Mouse (Mus musculus) liver, embryonic 11.5 days (tissue): ENCODE data around the gene Hand2. TPM values are rescaled to one million over a fixed set of nuclear protein-coding genes. Genes with fewer than 3 reads are reported as not detected.

ENCODE experiments used
- ATAC-seq: fragments of 200-750 bp; cut with Nextera tagmentation; replicated peaks from 2 replicates; pipeline ENCODE4 v1.8.0; 2017; ENCODE audit warnings: moderate number of reproducible peaks, mild to moderate bottlenecking, moderate TSS enrichment, moderate library complexity; ENCODE audit not compliant: low FRiP score
- DNase-seq: peaks from one replicate; pipeline ENCODE4 v3.0.0-alpha.2; 2017; ENCODE audit warnings: low spot score
- H3K27ac ChIP-seq: fragments of 300-500 bp; sonication (generic); 2 replicates; pipeline ENCODE4 v1.5.1; 2014; ENCODE audit warnings: mild to moderate bottlenecking, low read depth, low read length, control low read depth
- H3K27me3 ChIP-seq: fragments of 300-500 bp; sonication (generic); replicated peaks from 2 replicates; pipeline ENCODE4 v1.6.1; 2014; ENCODE audit warnings: low read length, mixed read lengths; ENCODE audit not compliant: control insufficient read depth, insufficient read depth
- H3K36me3 ChIP-seq: fragments of 300-500 bp; sonication (generic); 2 replicates; pipeline ENCODE4 v1.6.1; 2014; ENCODE audit warnings: mild to moderate bottlenecking, low read length, moderate library complexity, mixed read lengths; ENCODE audit not compliant: control insufficient read depth, insufficient read depth
- H3K4me1 ChIP-seq: fragments of 300-500 bp; sonication (generic); replicated peaks from 2 replicates; pipeline ENCODE4 v1.6.1; 2014; ENCODE audit warnings: low read length, mixed read lengths; ENCODE audit not compliant: control insufficient read depth, insufficient read depth
- H3K4me2 ChIP-seq: fragments of 300-500 bp; sonication (generic); 2 replicates; pipeline ENCODE4 v1.6.1; 2014; ENCODE audit warnings: mild to moderate bottlenecking, control low read depth, moderate library complexity
- H3K4me3 ChIP-seq: fragments of 300-500 bp; sonication (generic); 2 replicates; pipeline ENCODE4 v1.5.1; 2014; ENCODE audit warnings: low read depth, low read length, control low read depth
- H3K9ac ChIP-seq: fragments of 300-500 bp; sonication (generic); 2 replicates; pipeline ENCODE4 v1.6.1; 2014; ENCODE audit warnings: low read depth, low read length, control low read depth
- H3K9me3 ChIP-seq: fragments of 300-500 bp; sonication (generic); 2 replicates; pipeline ENCODE4 v1.6.1; 2016; ENCODE audit warnings: low read length, inconsistent platforms, mixed read lengths; ENCODE audit not compliant: control insufficient read depth
- WGBS: fragments of 180-500 bp; shearing (Covaris S2); extraction: QIAGEN DNeasy Blood & Tissue Kit; methylation state at CpG from one replicate; pipeline ENCODE4 v1.1.7; 2014; 5-methylcytosine and 5-hydroxymethylcytosine counted together
- polyA plus RNA-seq: library from polyadenylated mRNA; unstranded; fragments of >200 nt; fragmentation: Nextera tagmentation; extraction: Ambion mirVana; gene quantifications from 2 replicates; pipeline ENCODE4 v1.2.1, GENCODE M21; 2014

Gene Hand2
- polyA plus RNA-seq, 1 experiment from 2014 or later, result 5.4 TPM

- ATAC-seq, result no peak
- H3K36me3 ChIP-seq, result no peaks in the 10 kb centered on the region
- H3K4me3 ChIP-seq, result peak overlapping the region; percentile 21
- no peak for DNase-seq
- no peaks in the 10 kb centered on the region for H3K4me1 ChIP-seq
- WGBS, result 3% methylated on average over 5 of the region's 5 CpGs
- no peaks in the 10 kb centered on the region for H3K9me3 ChIP-seq
- H3K27me3 ChIP-seq, result peaks cover 98% of the 10 kb centered on the region
- peak overlapping the region; percentile 49 for H3K4me2 ChIP-seq
- H3K27ac ChIP-seq, result no peak overlapping the region
- no peak overlapping the region for H3K9ac ChIP-seq
Measured at GRCm38 (mm10) chr8:57334714-57335113, 13.9 kb downstream of the Hand2 start.

GRCm38 (mm10) chr8:57337271-57338030, 16.7 kb downstream of the Hand2 start:
- DNase-seq, result no peak
- Histone ChIP-seq H3K4me2 (no peak overlapping the region), H3K9ac (no peak overlapping the region), H3K36me3 (no peaks in the 10 kb centered on the region), H3K27me3 (peaks cover 97% of the 10 kb centered on the region), H3K27ac (no peak overlapping the region), H3K4me3 (no peak overlapping the region), H3K9me3 (no peaks in the 10 kb centered on the region), H3K4me1 (no peaks in the 10 kb centered on the region)
- 45% methylated on average over 4 of the region's 4 CpGs for WGBS
- no peak for ATAC-seq

GRCm38 (mm10) chr8:57339711-57340650, 19.2 kb downstream of the Hand2 start:
- Histone ChIP-seq H3K36me3 (no peaks in the 10 kb centered on the region), H3K27me3 (peaks cover 97% of the 10 kb centered on the region), H3K4me1 (no peaks in the 10 kb centered on the region), H3K4me2 (no peak overlapping the region), H3K27ac (no peak overlapping the region), H3K9ac (no peak overlapping the region), H3K9me3 (no peaks in the 10 kb centered on the region), H3K4me3 (no peak overlapping the region)
- peak; percentile 32 for DNase-seq
- 23% methylated on average over 14 of the region's 14 CpGs for WGBS
- ATAC-seq, result no peak

DNA sequence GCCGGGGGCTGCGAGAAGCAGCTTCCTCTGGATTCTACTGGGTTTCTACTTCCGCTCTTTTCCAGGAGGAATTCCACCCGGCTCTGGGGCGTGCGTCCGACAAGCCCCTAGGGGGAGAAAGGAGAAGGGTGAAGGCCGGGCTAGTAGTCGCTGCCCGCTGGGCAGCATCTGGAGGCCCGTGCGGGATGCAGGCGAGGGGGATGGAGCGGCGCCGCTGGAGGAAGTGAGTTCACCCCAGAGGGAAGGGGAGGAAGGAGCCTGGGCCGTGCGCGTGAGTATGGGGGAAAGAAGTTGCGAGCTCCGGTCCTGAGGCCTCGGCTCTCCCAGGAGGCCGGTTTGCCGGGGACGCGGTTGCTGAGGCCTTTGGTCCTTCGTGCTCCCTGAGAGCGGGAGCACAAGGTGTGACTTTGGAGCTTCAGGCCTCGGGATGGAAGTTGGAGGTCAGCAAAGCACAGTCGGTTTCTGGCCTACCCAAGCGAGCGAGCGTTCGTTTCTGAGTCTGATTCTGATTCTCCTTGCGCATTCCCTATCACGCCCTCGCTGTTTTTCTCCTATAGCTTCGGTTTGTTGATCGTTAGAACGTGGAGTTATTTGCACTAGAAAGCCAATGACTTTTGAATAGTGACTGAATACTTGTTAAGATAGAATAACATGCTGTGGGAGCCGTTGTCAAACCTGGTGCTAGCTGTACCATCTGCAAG, 20.2 kb downstream of the Hand2 start:
- H3K27me3 ChIP-seq, result peaks cover 97% of the 10 kb centered on the region
- H3K9me3 ChIP-seq, result no peaks in the 10 kb centered on the region
- H3K36me3 ChIP-seq, result no peaks in the 10 kb centered on the region
- ATAC-seq (no peak; the same call in 1 of the 2 replicates), DNase-seq (peak; percentile 46)
- WGBS, result 5% methylated on average over 41 of the region's 41 CpGs
- no peaks in the 10 kb centered on the region for H3K4me1 ChIP-seq
- no peak overlapping the region for H3K4me3 ChIP-seq
- H3K27ac ChIP-seq, result no peak overlapping the region
- H3K4me2 ChIP-seq, result peak overlapping the region; percentile 40
- H3K9ac ChIP-seq, result no peak overlapping the region

DNA sequence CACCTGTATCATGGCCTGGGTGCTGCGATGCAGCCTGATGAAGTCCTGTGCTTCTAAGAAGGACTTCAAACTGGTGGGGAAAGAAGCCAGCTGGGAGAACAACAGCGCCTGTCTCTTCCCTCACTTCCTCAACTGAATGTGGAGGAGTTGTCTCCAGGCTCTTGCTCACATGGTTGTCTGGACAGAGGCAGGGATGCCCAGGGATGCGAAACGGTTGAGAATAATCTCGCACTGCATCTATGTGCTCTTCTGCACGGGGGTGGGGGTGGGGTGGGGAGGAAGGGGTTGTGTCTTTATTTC, 20.7 kb downstream of the Hand2 start:
- no peak overlapping the region for H3K9ac ChIP-seq
- H3K27ac ChIP-seq, result no peak overlapping the region
- DNase-seq (no peak), ATAC-seq (no peak)
- H3K4me3 ChIP-seq, result no peak overlapping the region
- peaks cover 97% of the 10 kb centered on the region for H3K27me3 ChIP-seq
- H3K36me3 ChIP-seq, result no peaks in the 10 kb centered on the region
- no peaks in the 10 kb centered on the region for H3K9me3 ChIP-seq
- H3K4me2 ChIP-seq, result no peak overlapping the region
- no peaks in the 10 kb centered on the region for H3K4me1 ChIP-seq
- 5% methylated on average over 6 of the region's 6 CpGs for WGBS

GRCm38 (mm10) chr8:57342386-57343090, 21.8 kb downstream of the Hand2 start:
- Histone ChIP-seq H3K27ac (no peak overlapping the region), H3K36me3 (no peaks in the 10 kb centered on the region)

GRCm38 (mm10) chr8:57343731-57344315, 23.0 kb downstream of the Hand2 start:
- no peaks in the 10 kb centered on the region for H3K9me3 ChIP-seq
- H3K4me1 ChIP-seq, result no peaks in the 10 kb centered on the region
- peaks cover 99% of the 10 kb centered on the region for H3K27me3 ChIP-seq
- DNase-seq (no peak), ATAC-seq (no peak)
- H3K4me3 ChIP-seq, result no peak overlapping the region
- no peak overlapping the region for H3K27ac ChIP-seq
- no peak overlapping the region for H3K9ac ChIP-seq
- WGBS, result 18% methylated on average over 6 of the region's 6 CpGs
- no peaks in the 10 kb centered on the region for H3K36me3 ChIP-seq
- H3K4me2 ChIP-seq, result no peak overlapping the region

More at GRCm38 (mm10) chr8:57342386-57343090, 21.8 kb downstream of the Hand2 start:
- H3K4me3 ChIP-seq, result no peak overlapping the region
- DNase-seq (no peak), ATAC-seq (no peak)
- no peaks in the 10 kb centered on the region for H3K9me3 ChIP-seq
- H3K27me3 ChIP-seq, result peaks cover 98% of the 10 kb centered on the region
- H3K4me2 ChIP-seq, result no peak overlapping the region
- WGBS, result 25% methylated on average over 12 of the region's 12 CpGs
- no peak overlapping the region for H3K9ac ChIP-seq
- H3K4me1 ChIP-seq, result no peaks in the 10 kb centered on the region
